Mouse (Mus musculus) myocyte (in vitro differentiated cells): ENCODE results near the gene Slc28a2. TPM values are rescaled to one million over a fixed set of nuclear protein-coding genes. Genes with fewer than 3 reads are reported as not detected.
"Not testable (repeated sequence)": the region's sequence is repeated elsewhere in the genome, so short reads cannot be mapped to it uniquely, and the experiment has no call there.

Source experiments
- H3K27me3 ChIP-seq: one replicate; pipeline ENCODE4 v1.6.1; 2011; ENCODE audit not compliant: control insufficient read depth, insufficient read depth, insufficient read length
- H3K36me3 ChIP-seq: one replicate; pipeline ENCODE4 v1.6.1; 2011; ENCODE audit not compliant: control insufficient read depth, insufficient read depth
- H3K4me2 ChIP-seq: one replicate; pipeline ENCODE4 v1.6.1; 2011; ENCODE audit warnings: low read depth, control low read depth
- H3K4me3 ChIP-seq: one replicate; pipeline ENCODE4 v1.5.1; 2011; ENCODE audit warnings: mild to moderate bottlenecking, control low read depth, moderate library complexity
- H3K79me2 ChIP-seq: one replicate; pipeline ENCODE4 v1.6.1; 2011; ENCODE audit not compliant: control insufficient read depth, insufficient read depth
- H3ac ChIP-seq: one replicate; pipeline ENCODE4 v1.6.1; 2011; ENCODE audit not compliant: control insufficient read depth, insufficient read length
- CEBPB ChIP-seq: IDR thresholded peaks from 2 replicates; pipeline ENCODE4 v1.6.1; 2011; ENCODE audit warnings: mild to moderate bottlenecking, moderate library complexity; ENCODE audit not compliant: poor library complexity, insufficient read depth, severe bottlenecking
- E2F4 ChIP-seq: IDR thresholded peaks from one replicate; pipeline ENCODE4 v1.6.1; 2011; ENCODE audit warnings: mild to moderate bottlenecking, control low read depth, moderate library complexity; ENCODE audit not compliant: insufficient read depth
- MAX ChIP-seq: IDR thresholded peaks from one replicate; pipeline ENCODE4 v1.6.1; 2011; ENCODE audit warnings: low read depth, mild to moderate bottlenecking, control low read depth
- MYOD1 ChIP-seq, 3 experiments: IDR thresholded peaks; one replicate each; pipeline ENCODE4 v1.6.1; 2011; ENCODE audit warnings: control low read depth in 2 of 3, low read depth in 2 of 3, mild to moderate bottlenecking in 2 of 3, moderate library complexity in 1 of 3; ENCODE audit not compliant: insufficient read length in 2 of 3, control insufficient read depth in 1 of 3
- MYOG ChIP-seq, 3 experiments: IDR thresholded peaks; one replicate each; pipeline ENCODE4 v1.6.1; 2011; ENCODE audit warnings: control low read depth in 2 of 3, low read depth in 2 of 3, mild to moderate bottlenecking in 2 of 3; ENCODE audit not compliant: insufficient read length in 2 of 3, control insufficient read depth in 1 of 3, insufficient read depth in 1 of 3
- POLR2A ChIP-seq: IDR thresholded peaks from one replicate; pipeline ENCODE4 v1.6.1; 2011; ENCODE audit warnings: low read depth, mild to moderate bottlenecking, control low read depth, moderate library complexity; ENCODE audit not compliant: insufficient read length
- POLR2AphosphoS2 ChIP-seq: IDR thresholded peaks from one replicate; pipeline ENCODE4 v1.6.1; 2011; ENCODE audit warnings: low read depth, control low read depth; ENCODE audit not compliant: insufficient read length
- REST ChIP-seq: IDR thresholded peaks from one replicate; pipeline ENCODE4 v1.6.1; 2011; ENCODE audit warnings: mild to moderate bottlenecking, control low read depth, moderate library complexity; ENCODE audit not compliant: insufficient read depth, insufficient read length
- SRF ChIP-seq: IDR thresholded peaks from one replicate; pipeline ENCODE4 v1.6.1; 2011; ENCODE audit warnings: low read depth; ENCODE audit not compliant: control insufficient read depth, insufficient read length
- TCF12 ChIP-seq: IDR thresholded peaks from one replicate; pipeline ENCODE4 v1.6.1; 2011; ENCODE audit warnings: mild to moderate bottlenecking, control low read depth; ENCODE audit not compliant: poor library complexity, insufficient read depth, severe bottlenecking
- TCF3 ChIP-seq: IDR thresholded peaks from one replicate; pipeline ENCODE4 v1.6.1; 2011; ENCODE audit warnings: low read depth, control low read depth; ENCODE audit not compliant: insufficient read length
- USF1 ChIP-seq: IDR thresholded peaks from one replicate; pipeline ENCODE4 v1.6.1; 2011; ENCODE audit warnings: low read depth, mild to moderate bottlenecking, control low read depth, moderate library complexity
- polyA plus RNA-seq: library from polyadenylated mRNA; unstranded; fragments of >200 nt; fragmentation: generic; extraction: Trizol; gene quantifications from one replicate; pipeline ENCODE4 v1.2.1, GENCODE M21; 2012; ENCODE audit warnings: missing spikeins

The Slc28a2 gene
- polyA plus RNA-seq, 1 experiment, result not detected

DNA sequence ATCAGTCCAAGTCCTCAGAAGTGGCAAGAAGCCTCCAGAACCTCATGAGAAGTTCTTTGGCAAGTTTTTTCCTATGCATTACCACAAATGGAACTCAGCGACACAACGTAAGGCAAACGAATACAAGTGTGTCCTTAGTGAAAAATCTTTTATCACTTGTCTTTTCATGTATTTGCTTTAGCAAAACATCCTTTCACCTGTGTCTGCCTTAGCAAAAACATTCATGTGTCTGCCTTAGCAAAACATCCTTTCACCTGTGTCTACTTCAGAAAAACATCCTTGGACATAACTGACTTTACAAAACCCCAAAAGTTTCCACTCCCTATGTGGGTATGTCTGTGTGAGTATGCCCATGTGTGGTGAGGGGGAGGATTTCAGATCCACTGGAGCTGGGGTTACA, 42.9 kb downstream of the Slc28a2 start:
- Histone ChIP-seq H3ac (no peak overlapping the region), H3K27me3 (no peaks in the 10 kb centered on the region), H3K79me2 (no peaks in the 10 kb centered on the region), H3K4me3 (no peak overlapping the region), H3K4me2 (no peak overlapping the region), H3K36me3 (no peaks in the 10 kb centered on the region)
- no peak for TF ChIP-seq REST

DNA sequence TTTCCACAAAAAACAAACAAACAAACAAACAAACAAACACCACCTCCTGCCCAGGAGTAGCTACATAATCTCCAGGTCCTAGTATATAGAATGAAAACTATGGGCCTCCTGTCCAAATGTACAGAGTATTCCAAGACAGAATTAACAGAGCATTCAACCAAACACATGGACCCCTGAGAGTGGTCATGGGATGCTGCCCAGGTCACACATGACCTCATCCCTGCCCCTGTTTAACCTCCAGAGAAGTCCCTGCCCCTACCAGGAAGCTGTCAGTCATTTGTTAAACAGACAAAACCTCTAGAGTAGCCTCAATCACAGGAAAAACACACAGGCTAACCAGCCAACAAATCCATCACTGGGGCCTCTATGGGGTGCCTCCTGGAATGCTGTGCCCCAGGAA, 50.3 kb downstream of the Slc28a2 start:
- H3K36me3 ChIP-seq, result no peaks in the 10 kb centered on the region
- no peaks in the 10 kb centered on the region for H3K27me3 ChIP-seq
- no peak overlapping the region for H3K4me2 ChIP-seq
- no peak overlapping the region for H3ac ChIP-seq
- no peak overlapping the region for H3K4me3 ChIP-seq
- TF ChIP-seq MAX, result no peak
- no peak for TF ChIP-seq TCF3
- no peak for TF ChIP-seq E2F4
- no peak for TF ChIP-seq MYOG (IDR thresholded peaks at IDR 0.05; ENCODE audit: control insufficient read depth in 1 of 3, insufficient read depth in 1 of 3, insufficient read length in 2 of 3, low read depth in 2 of 3)
- no peak for TF ChIP-seq POLR2AphosphoS2
- TF ChIP-seq SRF, result no peak
- no peak for TF ChIP-seq USF1
- no peak for TF ChIP-seq REST
- no peak for TF ChIP-seq CEBPB
- TF ChIP-seq TCF12, result no peak
- TF ChIP-seq POLR2A, result no peak
- no peak for TF ChIP-seq MYOD1 (IDR thresholded peaks at IDR 0.05; ENCODE audit: control insufficient read depth in 1 of 3, insufficient read length in 2 of 3, low read depth in 2 of 3)
- H3K79me2 ChIP-seq, result no peaks in the 10 kb centered on the region

DNA sequence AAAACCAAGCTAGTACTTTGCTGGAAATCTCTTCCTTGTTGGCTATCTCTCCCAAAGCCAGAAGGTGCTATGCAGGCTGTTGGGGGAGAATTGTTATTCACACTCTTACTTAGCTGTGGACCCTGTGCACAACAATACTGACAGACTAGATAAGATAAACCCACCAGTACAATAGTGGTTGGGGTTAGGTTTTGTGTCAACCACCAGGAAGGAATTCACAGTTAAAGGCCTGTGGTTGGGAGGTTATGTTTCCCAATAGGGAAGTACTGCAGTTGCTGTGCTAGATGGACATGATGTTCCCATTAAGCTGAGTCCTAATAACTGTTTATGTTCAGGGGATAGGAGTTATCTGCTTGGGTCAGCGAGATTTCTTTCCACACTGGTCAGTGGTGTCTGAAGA, 57.5 kb downstream of the Slc28a2 start:
- H3K36me3 ChIP-seq, H3K27me3 ChIP-seq, H3K4me3 ChIP-seq, H3K79me2 ChIP-seq, H3ac ChIP-seq, H3K4me2 ChIP-seq: not testable (repeated sequence)

DNA sequence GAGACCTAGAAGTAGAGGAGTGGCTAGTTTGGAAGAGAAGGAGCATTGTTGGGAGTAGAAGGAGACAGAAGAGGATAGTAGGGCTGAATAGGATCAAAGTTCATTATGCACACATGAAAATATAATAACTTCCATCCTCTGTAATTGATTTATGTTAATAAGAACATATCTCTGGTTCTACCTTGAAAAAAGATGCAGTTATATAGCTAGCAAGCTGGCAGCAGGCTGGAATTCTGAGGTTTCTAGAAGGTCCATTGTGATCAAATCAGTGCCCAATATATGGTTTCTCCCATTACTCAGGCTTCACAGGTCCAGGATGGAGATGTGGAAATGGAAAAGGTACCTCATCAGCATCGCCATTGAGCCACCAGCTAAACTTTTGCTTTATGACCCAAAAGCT, 58.4 kb downstream of the Slc28a2 start, which contains the start of gene Gm14085:
Gm14085 (plus strand) TSS at position 301 of the 400 bp plus-strand sequence.
- Histone ChIP-seq H3K27me3 (no peaks in the 10 kb centered on the region), H3K79me2 (no peaks in the 10 kb centered on the region), H3ac (no peak within 1 kb of the TSS), H3K4me2 (no peak within 1 kb of the TSS), H3K36me3 (no peaks in the 10 kb centered on the region), H3K4me3 (no peak within 1 kb of the TSS)
- no peak for TF ChIP-seq USF1
- TF ChIP-seq POLR2A, result no peak
- no peak for TF ChIP-seq E2F4
- TF ChIP-seq POLR2AphosphoS2, result no peak

DNA sequence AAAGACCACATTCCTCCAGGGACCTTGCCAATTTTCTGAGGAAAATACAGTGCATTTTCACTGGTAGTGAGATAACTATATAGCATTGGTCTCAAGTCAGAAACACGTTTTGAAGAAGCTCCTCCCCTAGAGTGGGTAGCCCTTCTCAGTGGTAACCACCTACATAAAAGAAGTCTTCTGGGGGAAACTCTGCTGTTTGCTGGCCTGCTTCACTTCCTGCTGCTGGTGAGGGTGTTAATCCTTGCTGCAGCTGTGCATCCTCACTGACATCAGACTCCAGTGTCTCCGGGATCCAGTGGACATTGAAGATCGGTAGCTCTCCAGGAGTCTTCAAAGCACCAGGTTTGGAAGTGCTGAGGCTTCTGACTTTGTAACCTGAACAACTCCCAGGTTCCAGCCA, 59.4 kb downstream of the Slc28a2 start:
- not testable (repeated sequence) for H3K4me3 ChIP-seq, H3K4me2 ChIP-seq, H3ac ChIP-seq, H3K79me2 ChIP-seq, H3K36me3 ChIP-seq, H3K27me3 ChIP-seq

DNA sequence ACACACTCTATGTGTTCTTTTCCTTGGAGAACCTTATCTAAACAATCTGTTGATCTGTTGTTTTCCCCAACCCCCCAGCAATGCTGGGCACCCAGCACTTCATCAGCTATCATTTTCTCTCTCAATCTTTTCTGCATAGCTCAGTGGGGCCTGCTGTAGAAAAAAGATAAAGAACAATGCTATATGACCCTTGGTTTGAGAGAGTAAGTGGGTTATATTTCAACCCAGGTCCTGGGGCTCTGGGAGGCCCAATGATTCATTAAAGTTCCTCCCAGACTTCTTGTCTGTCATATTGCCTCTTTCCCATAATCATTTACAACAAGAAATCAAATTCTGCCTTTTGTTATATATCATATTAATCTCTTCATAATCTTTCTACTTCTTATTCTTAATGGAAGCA, 59.8 kb downstream of the Slc28a2 start:
- H3K79me2 ChIP-seq, H3K36me3 ChIP-seq, H3K4me3 ChIP-seq, H3ac ChIP-seq, H3K27me3 ChIP-seq, H3K4me2 ChIP-seq: not testable (repeated sequence)

DNA sequence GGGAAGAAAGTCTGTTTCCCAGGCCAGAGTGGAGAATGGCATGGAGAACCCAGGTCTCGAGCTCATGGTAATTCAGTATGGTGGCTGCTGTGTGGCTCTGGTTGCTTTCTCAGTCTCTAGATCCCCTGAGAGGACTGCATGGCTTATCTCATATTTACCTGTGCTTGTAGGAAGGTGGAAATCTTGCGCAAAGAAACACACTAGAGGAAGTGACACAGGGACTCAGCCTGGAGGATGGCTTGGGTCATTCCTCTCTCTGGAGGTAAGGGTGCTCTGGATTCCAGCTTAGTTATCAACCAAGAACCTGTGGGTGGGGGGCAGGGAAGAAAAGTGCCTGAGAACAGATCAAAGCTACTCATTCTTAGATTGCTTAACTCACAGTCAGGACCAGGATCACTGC, 60.4 kb downstream of the Slc28a2 start:
- Histone ChIP-seq H3K4me2 (no peak overlapping the region), H3K36me3 (no peaks in the 10 kb centered on the region), H3K4me3 (no peak overlapping the region), H3ac (no peak overlapping the region), H3K27me3 (no peaks in the 10 kb centered on the region), H3K79me2 (no peaks in the 10 kb centered on the region)
- TF ChIP-seq MAX (no peak), CEBPB (no peak), POLR2A (no peak), TCF12 (no peak), E2F4 (no peak), MYOG (IDR thresholded peaks at IDR 0.05; ENCODE audit: control insufficient read depth in 1 of 3, insufficient read depth in 1 of 3, insufficient read length in 2 of 3, low read depth in 2 of 3) (no peak), REST (no peak), TCF3 (no peak), SRF (no peak), POLR2AphosphoS2 (no peak), MYOD1 (IDR thresholded peaks at IDR 0.05; ENCODE audit: control insufficient read depth in 1 of 3, insufficient read length in 2 of 3, low read depth in 2 of 3) (no peak), USF1 (no peak)
